Comparison of ENCODE assay signal across 20 mouse cellular contexts in genomic region chr17:9760706-9761059, GRCm38 (mm10).
A peak's percentile ranks its signal among the peaks of the same experiment; 100 is the strongest.
DNase-seq lines count a peak whose midpoint lies in the region; ATAC-seq and TF ChIP-seq lines count a peak whose summit lies in the region.
"Had no signal": no experiment of that assay in that cellular context is flagged by ENCODE, and none has a peak within 500 bp of the region (broad histone marks: within the 10 kb centered on the region; RNA-seq: fewer than 3 reads in every experiment).

No protein-coding gene starts in this region.

- in situ Hi-C loops in CH12.LX (cut with MboI; ENCODE audit: low pct_ligation_motif_present, low pct_unique_long_range_greater_than_20kb, low sequenced_read_pairs): no loop called here

- no peaks in the 10 kb centered on the region for H3K36me3 ChIP-seq in heart, embryonic 13.5 days
- no peaks in the 10 kb centered on the region for H3K36me3 ChIP-seq in CH12.LX (replicated peaks in 1 of 2; ENCODE audit: control insufficient read depth in 1 of 2, insufficient read depth in 1 of 2, low read length in 1 of 2)
- no peaks in the 10 kb centered on the region for H3K36me3 ChIP-seq in hindbrain, embryonic 15.5 days
- H3K36me3 ChIP-seq: forebrain, embryonic 12.5 days; intestine, embryonic 15.5 days; limb, embryonic 12.5 days; liver, embryonic 12.5 days had no signal

- no peak for TF ChIP-seq RAD21 in CH12.LX (IDR thresholded peaks at IDR 0.05; ENCODE audit: low read depth, low read length)

- no peak for TF ChIP-seq EP300 in CH12.LX (IDR thresholded peaks at IDR 0.05; ENCODE audit: low read length)

- no peaks in the 10 kb centered on the region for H3K27me3 ChIP-seq in heart, embryonic 13.5 days (replicated peaks)
- no peaks in the 10 kb centered on the region for H3K27me3 ChIP-seq in CH12.LX (replicated peaks)
- no peaks in the 10 kb centered on the region for H3K27me3 ChIP-seq in hindbrain, embryonic 15.5 days
- H3K27me3 ChIP-seq: intestine, embryonic 15.5 days had no signal

- no peak overlapping the region for H3K9ac ChIP-seq in heart, embryonic 13.5 days
- no peak overlapping the region for H3K9ac ChIP-seq in CH12.LX (ENCODE audit: insufficient read depth, low read depth)
- no peak overlapping the region for H3K9ac ChIP-seq in hindbrain, embryonic 15.5 days
- H3K9ac ChIP-seq: forebrain, embryonic 12.5 days; intestine, embryonic 15.5 days; limb, embryonic 12.5 days; liver, embryonic 12.5 days had no signal

- H3K4me2 ChIP-seq in heart, embryonic 13.5 days: peak overlapping the region; percentile 20; the same call in 1 of the 2 replicates
- H3K4me2 ChIP-seq in CH12.LX (ENCODE audit: insufficient read depth, low read depth, poor library complexity, severe bottlenecking): no peak overlapping the region
- H3K4me2 ChIP-seq in hindbrain, embryonic 15.5 days: no peak overlapping the region
- H3K4me2 ChIP-seq: forebrain, embryonic 12.5 days; intestine, embryonic 15.5 days; limb, embryonic 12.5 days; liver, embryonic 12.5 days had no signal

- DNase-seq in heart, adult 9 months (ENCODE audit: low spot score in 2 of 2): no peak
- no peak for DNase-seq in layer of hippocampus, adult 2 months (ENCODE audit: low spot score in 2 of 2)
- DNase-seq in layer of hippocampus, adult 9-10 months (ENCODE audit: low spot score): no peak
- no peak for DNase-seq in CH12.LX (ENCODE audit: extremely low read depth)
- no peak for DNase-seq in adrenal gland, postnatal 14 days
- DNase-seq: adrenal gland, adult 2 months; cerebellum, adult 8-10 months; gastrocnemius, postnatal 14 days; kidney, adult 9 months; kidney, postnatal 25 days; lung, adult 2 months; thymus, adult 2 months had no signal

- TF ChIP-seq POLR2A in CH12.LX (IDR thresholded peaks at IDR 0.05; ENCODE audit: low read depth, low read length): no peak

- ATAC-seq in heart, embryonic 13.5 days (ENCODE audit: extremely low read depth, insufficient number of reproducible peaks, low FRiP score, low TSS enrichment): no peak
- ATAC-seq in hindbrain, embryonic 15.5 days (ENCODE audit: low FRiP score, low read depth): no peak
- ATAC-seq: intestine, embryonic 15.5 days; liver, embryonic 12.5 days had no signal

- dilution Hi-C loops in CH12.LX (cut with MboI; ENCODE audit: extremely low pct_ligation_motif_present, extremely low pct_unique_long_range_greater_than_20kb, low sequenced_read_pairs): no loop called here

- peaks cover 43% of the 10 kb centered on the region for H3K4me1 ChIP-seq in heart, embryonic 13.5 days
- peaks cover 0 to 20% of the 10 kb centered on the region in 2 experiments; a peak in 2 of 4 replicates for H3K4me1 ChIP-seq in CH12.LX (ENCODE audit: control insufficient read depth in 1 of 2, insufficient read depth in 2 of 2)
- peaks cover 40% of the 10 kb centered on the region for H3K4me1 ChIP-seq in hindbrain, embryonic 15.5 days (replicated peaks)
- H3K4me1 ChIP-seq: intestine, embryonic 15.5 days had no signal

- H3K27ac ChIP-seq in heart, embryonic 13.5 days (replicated peaks): peak overlapping the region; percentile 75
- peak overlapping the region; percentile 79 for H3K27ac ChIP-seq in layer of hippocampus, adult 2 months
- no peak overlapping the region for H3K27ac ChIP-seq in CH12.LX (ENCODE audit: insufficient read depth, low read depth)
- peak overlapping the region; percentile 70 for H3K27ac ChIP-seq in hindbrain, embryonic 15.5 days (replicated peaks)
- H3K27ac ChIP-seq: intestine, embryonic 15.5 days; limb, embryonic 12.5 days; liver, embryonic 12.5 days had no signal

- H3K9me3 ChIP-seq in heart, embryonic 13.5 days: no peaks in the 10 kb centered on the region
- H3K9me3 ChIP-seq in CH12.LX (replicated peaks; ENCODE audit: low read length): no peaks in the 10 kb centered on the region
- H3K9me3 ChIP-seq in hindbrain, embryonic 15.5 days: no peaks in the 10 kb centered on the region
- H3K9me3 ChIP-seq: forebrain, embryonic 12.5 days; intestine, embryonic 15.5 days; limb, embryonic 12.5 days; liver, embryonic 12.5 days; megakaryocyte, embryonic 14.5 days had no signal

- no peak for TF ChIP-seq CTCF in layer of hippocampus, adult 2 months (conservative IDR thresholded peaks at IDR 0.05)
- TF ChIP-seq CTCF in CH12.LX (conservative IDR thresholded peaks at IDR 0.05 in 1 of 2, IDR thresholded peaks at IDR 0.05 in 1 of 2; ENCODE audit: low read depth in 2 of 2, low read length in 2 of 2): no peak

- no peaks in the 10 kb centered on the region for H3K79me2 ChIP-seq in CH12.LX (replicated peaks; ENCODE audit: control insufficient read depth, extremely low read depth, insufficient read depth, poor library complexity, severe bottlenecking)

- 57% methylated on average over 2 of the region's 2 CpGs for WGBS in heart, embryonic 13.5 days
- WGBS in hindbrain, embryonic 15.5 days: 76% methylated on average over 2 of the region's 2 CpGs

- H3K4me3 ChIP-seq in heart, embryonic 13.5 days: no peak overlapping the region
- no peak overlapping the region for H3K4me3 ChIP-seq in layer of hippocampus, adult 2 months
- no peak overlapping the region for H3K4me3 ChIP-seq in CH12.LX (replicated peaks in 1 of 3; ENCODE audit: low read depth in 2 of 3, low read length in 2 of 3, poor library complexity in 1 of 3)
- H3K4me3 ChIP-seq in hindbrain, embryonic 15.5 days: no peak overlapping the region
- H3K4me3 ChIP-seq: forebrain, embryonic 12.5 days; intestine, embryonic 15.5 days; limb, embryonic 12.5 days; liver, embryonic 12.5 days; megakaryocyte, embryonic 14.5 days; myocyte had no signal

TF ChIP-seq in CH12.LX, 34 proteins besides CTCF, POLR2A, EP300 and RAD21:
- TF ChIP-seq E2F4 (IDR thresholded peaks at IDR 0.05; ENCODE audit: insufficient replicate concordance, low read depth, low read length) (no peak), BHLHE40 (IDR thresholded peaks at IDR 0.05; ENCODE audit: low read depth, low read length) (0 out of 2 replicates have a peak, but pooled peaks have one; percentile 12), ELF1 (IDR thresholded peaks at IDR 0.05; ENCODE audit: low read depth, low read length) (no peak), ZNF384 (IDR thresholded peaks at IDR 0.05; ENCODE audit: low read depth, low read length) (peak; percentile 52), MXI1 (IDR thresholded peaks at IDR 0.05; ENCODE audit: low read depth, low read length) (no peak)
